Mouse (Mus musculus): ENCODE measurements around the gene Wdr76. TPM values are rescaled to one million over a fixed set of nuclear protein-coding genes. Genes with fewer than 3 reads are reported as not detected.
"Not testable (repeated sequence)": the region's sequence is repeated elsewhere in the genome, so short reads cannot be mapped to it uniquely, and the experiment has no call there.

Wdr76 gene
- polyA plus RNA-seq (2015; fragmentation: Nextera tagmentation; extraction: Ambion mirVana), result 3.5 and 3.6 TPM in 2 replicates

- H3K27me3 ChIP-seq (replicated peaks; ENCODE audit: control insufficient read depth, insufficient read depth, low read length); H3K9me3 ChIP-seq (ENCODE audit: control insufficient read depth); H3K4me1 ChIP-seq (replicated peaks; ENCODE audit: control insufficient read depth, insufficient read depth, low read length); H3K36me3 ChIP-seq (ENCODE audit: control insufficient read depth, insufficient read depth): not testable (repeated sequence)
- WGBS, result 4% methylated on average over 40 of the region's 42 CpGs
- ATAC-seq, result peak; percentile 87
- peak; percentile 39 for TF ChIP-seq CTCF (IDR thresholded peaks at IDR 0.05; ENCODE audit: low read depth)
- Histone ChIP-seq H3K4me2 (replicated peaks; ENCODE audit: low read depth) (peak within 1 kb of the TSS; percentile 69), H3K27ac (ENCODE audit: low read depth, low read length) (peak within 1 kb of the TSS; percentile 75), H3K4me3 (ENCODE audit: low read depth, low read length) (peak within 1 kb of the TSS; percentile 64), H3K9ac (ENCODE audit: low read depth, low read length) (peak within 1 kb of the TSS; percentile 66)
Measured at GRCm38 (mm10) chr2:121505942-121506882, at the start of gene Wdr76, which contains the start of gene Mfap1a. TSS of gene Wdr76 (plus strand) at chr2:121506723. TSS of gene Mfap1a (minus strand) at chr2:121506665.

- H3K9ac ChIP-seq (ENCODE audit: low read depth, low read length), result no peak overlapping the region
- no peak overlapping the region for H3K4me2 ChIP-seq (replicated peaks; ENCODE audit: low read depth)
- H3K27ac ChIP-seq (ENCODE audit: low read depth, low read length), result no peak overlapping the region
- no peak for TF ChIP-seq CTCF (IDR thresholded peaks at IDR 0.05; ENCODE audit: low read depth)
- H3K4me3 ChIP-seq (ENCODE audit: low read depth, low read length), result no peak overlapping the region
- no peaks in the 10 kb centered on the region for H3K9me3 ChIP-seq (ENCODE audit: control insufficient read depth)
- WGBS, result 46% methylated on average over 2 of the region's 2 CpGs
- ATAC-seq, result no peak
- 0 out of 2 replicates have a peak, but pooled peaks cover 8% of the 10 kb centered on the region for H3K4me1 ChIP-seq (replicated peaks; ENCODE audit: control insufficient read depth, insufficient read depth, low read length)
- H3K36me3 ChIP-seq (ENCODE audit: control insufficient read depth, insufficient read depth), result peaks cover 5% of the 10 kb centered on the region; the same call in 1 of the 2 replicates
- H3K27me3 ChIP-seq (replicated peaks; ENCODE audit: control insufficient read depth, insufficient read depth, low read length), result no peaks in the 10 kb centered on the region
Measured at GRCm38 (mm10) chr2:121460071-121460470, 46.5 kb upstream of the Wdr76 start.

- H3K9me3 ChIP-seq (ENCODE audit: control insufficient read depth); H3K27me3 ChIP-seq (replicated peaks; ENCODE audit: control insufficient read depth, insufficient read depth, low read length); H3K36me3 ChIP-seq (ENCODE audit: control insufficient read depth, insufficient read depth); H3K4me2 ChIP-seq (replicated peaks; ENCODE audit: low read depth); ATAC-seq; H3K4me3 ChIP-seq (ENCODE audit: low read depth, low read length); H3K27ac ChIP-seq (ENCODE audit: low read depth, low read length); H3K4me1 ChIP-seq (replicated peaks; ENCODE audit: control insufficient read depth, insufficient read depth, low read length); H3K9ac ChIP-seq (ENCODE audit: low read depth, low read length): not testable (repeated sequence)
- whole genome bisulfite sequencing, result 67% methylated on average over 1 of the region's 6 CpGs
Measured at GRCm38 (mm10) chr2:121468982-121469381, 37.5 kb upstream of the Wdr76 start.

- H3K4me2 ChIP-seq (replicated peaks; ENCODE audit: low read depth), result peak overlapping the region; percentile 75; the same call in 1 of the 2 replicates
- 79% methylated on average over 3 of the region's 3 CpGs for WGBS
- not testable (repeated sequence) for H3K36me3 ChIP-seq (ENCODE audit: control insufficient read depth, insufficient read depth); H3K4me3 ChIP-seq (ENCODE audit: low read depth, low read length); H3K9ac ChIP-seq (ENCODE audit: low read depth, low read length); H3K27me3 ChIP-seq (replicated peaks; ENCODE audit: control insufficient read depth, insufficient read depth, low read length); ATAC-seq; H3K9me3 ChIP-seq (ENCODE audit: control insufficient read depth); H3K4me1 ChIP-seq (replicated peaks; ENCODE audit: control insufficient read depth, insufficient read depth, low read length); H3K27ac ChIP-seq (ENCODE audit: low read depth, low read length)
- TF ChIP-seq CTCF (IDR thresholded peaks at IDR 0.05; ENCODE audit: low read depth), result 0 out of 2 replicates have a peak, but pooled peaks have one; percentile 8
Measured at GRCm38 (mm10) chr2:121472783-121473182, 33.7 kb upstream of the Wdr76 start.

GRCm38 (mm10) chr2:121473301-121474179 lies 33.0 kb upstream of the Wdr76 start, which contains the start of gene Mfap1b:
TSS of gene Mfap1b (minus strand) at chr2:121474067.
- WGBS, result 4% methylated on average over 39 of the region's 41 CpGs
- not testable (repeated sequence) for H3K36me3 ChIP-seq (ENCODE audit: control insufficient read depth, insufficient read depth); H3K4me1 ChIP-seq (replicated peaks; ENCODE audit: control insufficient read depth, insufficient read depth, low read length); H3K27me3 ChIP-seq (replicated peaks; ENCODE audit: control insufficient read depth, insufficient read depth, low read length); H3K9me3 ChIP-seq (ENCODE audit: control insufficient read depth)
- Histone ChIP-seq H3K4me3 (ENCODE audit: low read depth, low read length) (peak within 1 kb of the TSS; percentile 67), H3K9ac (ENCODE audit: low read depth, low read length) (peak within 1 kb of the TSS; percentile 57), H3K27ac (ENCODE audit: low read depth, low read length) (peak within 1 kb of the TSS; percentile 70), H3K4me2 (replicated peaks; ENCODE audit: low read depth) (peak within 1 kb of the TSS; percentile 75)
- peak; percentile 84 for ATAC-seq

- peak overlapping the region; percentile 70 for H3K27ac ChIP-seq (ENCODE audit: low read depth, low read length)
- no peaks in the 10 kb centered on the region for H3K9me3 ChIP-seq (ENCODE audit: control insufficient read depth)
- H3K9ac ChIP-seq (ENCODE audit: low read depth, low read length), result peak overlapping the region; percentile 57; the same call in 1 of the 2 replicates
- ATAC-seq, result 0 out of 2 replicates have a peak, but pooled peaks have one; percentile 8
- H3K27me3 ChIP-seq (replicated peaks; ENCODE audit: control insufficient read depth, insufficient read depth, low read length), result no peaks in the 10 kb centered on the region
- WGBS, result 27% methylated on average over 8 of the region's 8 CpGs
- no peaks in the 10 kb centered on the region for H3K36me3 ChIP-seq (ENCODE audit: control insufficient read depth, insufficient read depth)
- peak overlapping the region; percentile 75 for H3K4me2 ChIP-seq (replicated peaks; ENCODE audit: low read depth)
- H3K4me1 ChIP-seq (replicated peaks; ENCODE audit: control insufficient read depth, insufficient read depth, low read length), result no peaks in the 10 kb centered on the region
- TF ChIP-seq CTCF (IDR thresholded peaks at IDR 0.05; ENCODE audit: low read depth), result no peak
- peak overlapping the region; percentile 67 for H3K4me3 ChIP-seq (ENCODE audit: low read depth, low read length)
Measured at GRCm38 (mm10) chr2:121474180-121474535, 32.4 kb upstream of the Wdr76 start.

- not testable (repeated sequence) for H3K9me3 ChIP-seq (ENCODE audit: control insufficient read depth); ATAC-seq; H3K4me2 ChIP-seq (replicated peaks; ENCODE audit: low read depth); H3K27ac ChIP-seq (ENCODE audit: low read depth, low read length); H3K4me3 ChIP-seq (ENCODE audit: low read depth, low read length); H3K4me1 ChIP-seq (replicated peaks; ENCODE audit: control insufficient read depth, insufficient read depth, low read length); H3K36me3 ChIP-seq (ENCODE audit: control insufficient read depth, insufficient read depth); H3K27me3 ChIP-seq (replicated peaks; ENCODE audit: control insufficient read depth, insufficient read depth, low read length); H3K9ac ChIP-seq (ENCODE audit: low read depth, low read length)
- WGBS, result 96% methylated on average over 2 of the region's 2 CpGs
Measured at GRCm38 (mm10) chr2:121475306-121475705, 31.2 kb upstream of the Wdr76 start.
